Mouse (Mus musculus) kidney, adult 2 months (tissue): ENCODE results near the gene 5430419D17Rik. TPM values are rescaled to one million over a fixed set of nuclear protein-coding genes. Genes with fewer than 3 reads are reported as not detected.

Experiments used
- DNase-seq: peaks from one replicate; pipeline ENCODE4 v3.0.0; 2021
- H3K27ac ChIP-seq: fragments of 200-500 bp; 2 replicates; pipeline ENCODE4 v1.5.1; 2012; ENCODE audit warnings: low read depth, low read length, control low read depth, inconsistent platforms; ENCODE audit not compliant: insufficient read depth
- H3K27me3 ChIP-seq: fragments of 200-500 bp; replicated peaks from 2 replicates; pipeline ENCODE4 v1.6.1; 2012; ENCODE audit warnings: mild to moderate bottlenecking, moderate library complexity, low read length, inconsistent platforms; ENCODE audit not compliant: control insufficient read depth, insufficient read depth
- H3K36me3 ChIP-seq: fragments of 200-500 bp; 2 replicates; pipeline ENCODE4 v1.6.1; 2012; ENCODE audit warnings: mild to moderate bottlenecking, moderate library complexity, low read length, inconsistent platforms; ENCODE audit not compliant: control insufficient read depth, insufficient read depth
- H3K4me1 ChIP-seq: fragments of 200-500 bp; 2 replicates; pipeline ENCODE4 v1.6.1; 2011; ENCODE audit warnings: low read length; ENCODE audit not compliant: control insufficient read depth, insufficient read depth
- H3K4me3 ChIP-seq: fragments of 200-500 bp; 2 replicates; pipeline ENCODE4 v1.5.1; 2011; ENCODE audit warnings: mild to moderate bottlenecking, low read depth, low read length, control low read depth; ENCODE audit not compliant: insufficient read depth
- CTCF ChIP-seq: fragments of 200-500 bp; conservative IDR thresholded peaks from 2 replicates; pipeline ENCODE4 v1.5.1; 2011; ENCODE audit warnings: low read depth, mild to moderate bottlenecking, control low read depth, low read length, moderate library complexity, mixed read lengths; ENCODE audit not compliant: insufficient read depth, insufficient read length
- POLR2A ChIP-seq: fragments of 200-500 bp; IDR thresholded peaks from one replicate; pipeline ENCODE4 v1.6.1; 2011; ENCODE audit warnings: low read depth, low read length, control low read depth
- WGBS: fragments of 180-500 bp; shearing (Covaris S2); methylation state at CpG from one replicate; pipeline ENCODE4 v1.1.7; 2018; 5-methylcytosine and 5-hydroxymethylcytosine counted together
- polyA plus RNA-seq: library from polyadenylated mRNA; depleted of rRNA; stranded (reverse); fragments of >200 nt; gene quantifications from 2 replicates; pipeline ENCODE4 v1.2.3, GENCODE M21; 2012

Gene 5430419D17Rik
- polyA plus RNA-seq, 1 experiment: not detected

GRCm38 (mm10) chr7:131306733-131307132 is 132.5 kb downstream of the 5430419D17Rik start:
- Histone ChIP-seq H3K36me3 (no peaks in the 10 kb centered on the region), H3K27ac (no peak overlapping the region), H3K27me3 (no peaks in the 10 kb centered on the region), H3K4me1 (no peaks in the 10 kb centered on the region), H3K4me3 (no peak overlapping the region)
- TF ChIP-seq POLR2A (no peak), CTCF (no peak)
- 66% methylated on average over 5 of the region's 5 CpGs for WGBS
- DNase-seq: no peak

DNA sequence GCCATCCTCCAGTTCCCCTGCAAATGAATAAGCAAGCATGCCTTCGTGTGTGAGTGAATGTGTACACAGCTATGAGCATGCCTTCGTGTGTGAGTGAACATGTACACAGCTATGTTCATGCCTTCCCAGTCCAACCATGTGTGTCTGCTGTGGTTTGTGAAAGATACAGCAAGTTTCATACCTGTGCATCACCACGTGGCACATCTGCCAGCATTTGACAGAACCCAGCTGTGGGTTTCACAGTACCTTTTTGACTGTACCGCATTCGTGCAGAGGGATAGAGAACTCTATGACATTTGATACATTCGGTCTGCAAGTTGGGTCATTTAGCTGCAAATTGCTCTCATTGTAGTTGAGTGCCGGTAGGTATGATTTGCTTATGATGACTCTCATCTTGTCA is 140.3 kb downstream of the 5430419D17Rik start:
- H3K27ac ChIP-seq: no peak overlapping the region
- no peaks in the 10 kb centered on the region; the same call in 1 of the 2 replicates for H3K27me3 ChIP-seq
- no peaks in the 10 kb centered on the region for H3K4me1 ChIP-seq
- DNase-seq: no peak
- TF ChIP-seq CTCF: no peak
- TF ChIP-seq POLR2A: no peak
- H3K4me3 ChIP-seq: no peak overlapping the region
- WGBS: 57% methylated on average over 7 of the region's 7 CpGs
- no peaks in the 10 kb centered on the region for H3K36me3 ChIP-seq

- Histone ChIP-seq H3K27ac (no peak overlapping the region), H3K27me3 (no peaks in the 10 kb centered on the region; the same call in 1 of the 2 replicates), H3K36me3 (no peaks in the 10 kb centered on the region), H3K4me3 (no peak overlapping the region), H3K4me1 (no peaks in the 10 kb centered on the region)
- TF ChIP-seq CTCF: no peak
- no peak for TF ChIP-seq POLR2A
- DNase-seq: no peak
- WGBS: 77% methylated on average over 12 of the region's 12 CpGs
These were observed 143.4 kb downstream of the 5430419D17Rik start for GRCm38 (mm10) chr7:131317587-131317986.

GRCm38 (mm10) chr7:131318340-131318739 is 144.1 kb downstream of the 5430419D17Rik start:
- no peaks in the 10 kb centered on the region; the same call in 1 of the 2 replicates for H3K27me3 ChIP-seq
- no peak for DNase-seq
- no peak overlapping the region for H3K4me3 ChIP-seq
- H3K36me3 ChIP-seq: no peaks in the 10 kb centered on the region
- TF ChIP-seq POLR2A (no peak), CTCF (no peak)
- WGBS: 30% methylated on average over 6 of the region's 7 CpGs
- H3K27ac ChIP-seq: no peak overlapping the region
- no peaks in the 10 kb centered on the region for H3K4me1 ChIP-seq

DNA sequence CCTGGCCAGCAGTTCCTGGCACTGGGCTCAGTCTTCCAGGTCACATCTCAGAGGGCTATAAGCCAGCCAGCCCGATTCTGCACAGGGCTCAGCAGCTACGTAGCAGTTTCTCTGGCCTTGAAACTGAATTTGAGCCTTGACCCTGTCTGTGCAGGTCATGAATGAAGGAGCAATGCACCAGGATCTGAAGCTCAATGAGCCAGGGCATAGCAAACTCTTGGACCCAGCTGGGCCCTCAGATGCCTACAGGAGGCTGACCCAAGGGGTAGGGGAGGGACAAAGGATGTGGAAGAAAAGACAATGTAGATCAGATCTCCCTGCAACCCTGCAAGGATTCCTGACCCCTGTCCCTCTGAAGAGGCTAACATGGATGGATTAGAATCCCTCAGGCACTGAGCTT is 148.0 kb downstream of the 5430419D17Rik start, which contains the start of gene Cuzd1:
TSS of gene Cuzd1 (minus strand) at position 101 of the 400 bp plus-strand sequence.
- H3K4me3 ChIP-seq: no peak within 1 kb of the TSS
- 50% methylated on average over 2 of the region's 2 CpGs for WGBS
- DNase-seq: no peak
- H3K36me3 ChIP-seq: no peaks in the 10 kb centered on the region
- no peak for TF ChIP-seq CTCF
- no peak for TF ChIP-seq POLR2A
- H3K27me3 ChIP-seq: no peaks in the 10 kb centered on the region
- no peak within 1 kb of the TSS for H3K27ac ChIP-seq
- H3K4me1 ChIP-seq: no peaks in the 10 kb centered on the region

- H3K27ac ChIP-seq: no peak overlapping the region
- TF ChIP-seq CTCF (no peak), POLR2A (no peak)
- H3K36me3 ChIP-seq: no peaks in the 10 kb centered on the region
- no peaks in the 10 kb centered on the region for H3K27me3 ChIP-seq
- no peaks in the 10 kb centered on the region for H3K4me1 ChIP-seq
- WGBS: 82% methylated on average over 5 of the region's 5 CpGs
- no peak overlapping the region for H3K4me3 ChIP-seq
- no peak for DNase-seq
These were observed 152.9 kb downstream of the 5430419D17Rik start for GRCm38 (mm10) chr7:131327054-131327453.

- no peak within 1 kb of the TSS for H3K27ac ChIP-seq
- no peak within 1 kb of the TSS for H3K4me3 ChIP-seq
- H3K4me1 ChIP-seq: no peaks in the 10 kb centered on the region
- no peak for TF ChIP-seq CTCF
- DNase-seq: no peak
- 95% methylated on average over 5 of the region's 5 CpGs for WGBS
- H3K27me3 ChIP-seq: no peaks in the 10 kb centered on the region
- no peaks in the 10 kb centered on the region for H3K36me3 ChIP-seq
These were observed 155.2 kb downstream of the 5430419D17Rik start, which contains the start of gene Fam24b for GRCm38 (mm10) chr7:131329416-131329815. Gene Fam24b, minus strand, starts transcription at chr7:131329516.

- Histone ChIP-seq H3K27ac (no peak overlapping the region), H3K27me3 (no peaks in the 10 kb centered on the region), H3K4me1 (no peaks in the 10 kb centered on the region), H3K4me3 (no peak overlapping the region), H3K36me3 (no peaks in the 10 kb centered on the region)
- TF ChIP-seq CTCF (no peak), POLR2A (no peak)
- DNase-seq: no peak
- WGBS: 67% methylated on average over 2 of the region's 2 CpGs
These were observed 157.5 kb downstream of the 5430419D17Rik start for GRCm38 (mm10) chr7:131331688-131332087.
